Mouse (Mus musculus): ENCODE results near the gene Mmachc.

DNA sequence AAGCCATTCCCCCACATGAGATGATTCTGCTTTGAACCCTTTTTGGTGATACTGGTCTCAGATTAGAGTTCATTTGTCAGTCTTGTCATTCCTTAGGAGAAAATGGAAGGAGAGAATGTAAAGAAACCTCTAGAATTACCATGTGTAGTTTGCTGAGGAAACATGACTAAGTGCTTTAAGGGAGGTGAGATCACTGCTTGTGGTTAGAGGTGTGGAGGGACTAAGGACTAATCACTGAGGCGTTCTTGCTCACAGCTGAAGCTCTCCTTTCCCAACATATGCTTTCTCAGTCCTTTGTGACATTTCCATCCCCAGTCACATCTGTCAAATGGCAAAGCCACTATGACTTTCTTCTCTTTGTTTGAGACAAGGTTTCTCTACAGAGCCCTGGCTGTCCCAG lies 30.4 kb downstream of the Mmachc start:
- TF ChIP-seq CTCF (IDR thresholded peaks at IDR 0.05; ENCODE audit: borderline replicate concordance, extremely low read depth, insufficient read depth, insufficient read length) (no peak), POLR2A (IDR thresholded peaks at IDR 0.05; ENCODE audit: borderline replicate concordance, extremely low read depth, insufficient read depth, insufficient read length, poor library complexity, severe bottlenecking) (no peak)

All from brain, embryonic 14.5 days (tissue).